Mouse (Mus musculus) heart, postnatal 4 days (tissue): ENCODE measurements at regions not wholly inside any gene's neighbourhood (a gene's known extent, or its start where the extent isn't known, plus 50 kb on each side); places are given as distances from the start of the nearest gene placed in this dataset.

Experiments used
- DNase-seq: peaks from one replicate; pipeline ENCODE4 v3.0.0; 2021

- DNase-seq: no peak
Measured at GRCm38 (mm10) chr17:84022358-84022757, 165.4 kb downstream of the Zfp36l2 start.

DNA sequence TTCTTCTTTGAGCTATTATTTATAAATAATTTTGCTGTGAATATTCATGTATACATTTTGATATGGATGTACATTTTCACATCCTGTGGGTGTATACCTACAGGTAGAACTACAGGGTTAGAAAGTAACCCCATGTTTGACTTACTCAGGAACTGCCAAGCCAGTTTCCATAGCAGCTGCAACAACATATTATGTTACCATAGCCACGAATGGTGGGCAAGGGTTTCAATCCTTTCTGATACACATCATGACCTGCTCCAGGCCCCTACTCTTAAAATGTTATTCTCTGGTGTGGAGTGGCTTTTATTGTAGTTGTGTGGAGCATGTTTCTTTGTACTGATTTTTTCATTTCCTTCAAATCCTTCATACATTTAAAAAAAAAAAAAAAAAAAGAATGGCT lies 168.9 kb downstream of the Zfp36l2 start:
- DNase-seq: no peak

DNA sequence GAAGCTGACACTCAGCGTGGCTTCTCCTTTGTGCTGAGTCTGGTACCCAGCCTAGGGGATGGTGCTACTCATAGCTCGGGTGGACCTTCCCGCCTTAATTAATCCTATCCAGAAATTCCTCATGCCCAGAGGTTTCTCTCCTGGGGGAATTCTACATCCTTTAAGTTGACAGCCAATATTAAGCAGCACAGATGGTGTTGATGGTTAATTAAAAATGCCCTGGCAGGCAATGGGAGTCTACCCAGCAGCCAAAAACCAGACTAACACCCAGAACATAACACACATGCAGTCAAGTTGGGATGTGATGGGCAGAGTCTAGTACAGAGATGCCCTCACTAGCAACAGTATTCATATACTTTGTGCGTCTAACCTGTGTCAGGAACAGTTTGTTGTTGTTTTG lies 169.9 kb downstream of the Zfp36l2 start:
- no peak for DNase-seq

GRCm38 (mm10) chr17:84014287-84015039 lies 166.7 kb upstream of the Haao start:
- no peak for DNase-seq

DNA sequence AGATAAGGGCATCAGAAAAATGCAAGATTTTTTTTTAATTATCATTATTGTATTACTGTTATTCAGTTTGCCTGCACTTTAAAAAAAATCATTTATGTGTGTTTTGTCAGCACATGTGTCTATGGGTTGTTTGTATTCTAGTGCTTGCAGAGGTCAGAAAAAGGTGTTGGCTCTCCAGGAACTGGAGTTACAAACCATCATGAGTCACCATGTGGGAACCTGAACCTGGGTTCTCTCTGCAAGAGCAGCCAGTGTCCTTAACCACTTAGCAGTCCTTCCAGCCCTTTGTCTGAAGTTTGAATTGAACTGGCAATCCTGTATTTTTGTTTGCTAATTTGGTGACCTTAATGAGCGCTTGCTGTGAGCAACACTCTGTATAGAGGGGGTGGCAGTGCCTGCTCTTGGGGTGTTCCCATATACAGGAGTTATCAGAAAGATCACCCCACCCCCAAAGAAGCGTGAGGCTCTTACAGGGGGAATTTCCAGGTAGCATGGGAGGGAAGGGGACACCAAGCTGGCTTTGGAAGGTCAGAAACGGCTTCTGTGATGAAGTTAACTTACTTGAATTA lies 162.8 kb upstream of the Haao start:
- DNase-seq: no peak

- DNase-seq: no peak
Measured at GRCm38 (mm10) chr17:84009966-84010365, 162.2 kb upstream of the Haao start.

GRCm38 (mm10) chr17:84009194-84009593 lies 161.4 kb upstream of the Haao start:
- DNase-seq: no peak

DNA sequence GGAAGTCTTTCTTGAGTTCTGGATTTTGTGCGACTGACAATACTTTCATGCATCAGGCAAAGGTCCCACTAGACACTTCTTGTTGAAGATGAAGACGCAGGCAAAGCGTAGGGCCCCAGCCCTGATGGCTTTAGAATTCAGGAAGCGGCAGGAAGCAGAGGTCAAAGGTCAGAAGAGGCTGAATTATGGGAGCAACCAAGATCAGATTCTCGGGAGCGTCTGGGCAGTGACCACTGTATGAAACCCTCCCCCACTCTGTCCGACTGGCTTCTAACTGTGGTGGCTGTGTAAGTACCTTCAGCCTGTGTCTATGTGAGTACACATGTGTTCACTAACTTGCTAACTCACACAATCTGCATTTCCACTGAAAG lies 160.9 kb upstream of the Haao start:
- DNase-seq: no peak

- no peak for DNase-seq
Measured at GRCm38 (mm10) chr17:84008035-84008681, 160.4 kb upstream of the Haao start.

DNA sequence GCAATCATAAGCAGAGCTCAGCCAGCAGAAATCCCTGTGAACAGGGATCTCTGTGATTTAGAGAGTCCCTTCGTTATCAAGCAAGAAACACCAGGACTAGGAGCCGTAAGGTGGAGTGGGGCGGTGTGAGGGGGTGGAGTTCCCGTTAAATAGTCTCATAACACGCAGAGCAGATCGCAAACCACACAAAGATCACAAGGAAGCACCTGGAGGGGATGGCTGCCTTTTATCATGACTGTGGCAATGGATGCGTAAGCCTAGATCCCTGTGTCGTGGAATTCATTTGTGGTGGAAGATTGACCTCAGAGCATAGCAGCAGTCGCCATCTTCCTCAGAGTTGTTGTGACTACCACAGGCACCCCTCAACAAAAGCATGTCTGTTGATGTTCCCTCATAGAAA lies 159.0 kb upstream of the Haao start:
- DNase-seq: no peak

GRCm38 (mm10) chr17:84004237-84004636 lies 156.5 kb upstream of the Haao start:
- DNase-seq: no peak

DNA sequence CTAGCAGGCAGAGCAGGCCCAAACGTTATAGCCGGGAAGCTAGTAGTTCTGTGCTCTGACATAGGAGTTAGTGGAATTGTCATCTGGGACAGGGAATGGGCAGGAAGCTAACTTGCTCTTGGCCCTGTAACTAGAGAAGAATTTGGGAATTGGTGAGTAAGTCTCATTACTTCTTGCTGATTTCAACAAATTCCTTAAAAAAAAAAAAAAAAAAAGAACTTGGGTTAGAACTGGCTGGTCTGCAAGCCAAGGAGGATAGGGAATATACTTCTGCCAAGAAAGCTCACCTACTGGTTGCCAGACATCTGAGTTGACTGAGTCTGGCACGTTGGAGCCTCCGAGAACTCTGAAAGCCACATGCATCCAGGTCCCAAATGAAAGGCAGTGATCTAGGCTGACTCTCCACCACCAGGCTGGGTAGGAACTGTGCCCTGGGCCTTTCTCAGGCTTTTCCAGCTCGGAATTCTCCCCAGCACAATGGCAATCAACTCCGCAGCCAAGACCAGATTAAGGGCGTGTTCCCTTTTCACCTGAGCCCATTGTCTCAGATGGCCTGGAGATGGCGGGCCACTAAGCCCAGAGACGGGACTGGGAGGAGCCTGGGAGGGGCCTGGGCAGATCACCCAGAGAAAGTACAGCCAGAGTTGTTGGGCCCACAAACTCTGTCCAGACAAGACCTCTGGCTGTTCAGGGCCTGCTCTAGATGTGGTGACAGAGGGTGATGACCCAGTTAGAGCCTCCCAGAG lies 155.9 kb upstream of the Haao start:
- no peak for DNase-seq

- no peak for DNase-seq
Measured at GRCm38 (mm10) chr17:84002939-84003338, 155.2 kb upstream of the Haao start.

GRCm38 (mm10) chr17:84002327-84002726 lies 154.6 kb upstream of the Haao start:
- DNase-seq: no peak

DNA sequence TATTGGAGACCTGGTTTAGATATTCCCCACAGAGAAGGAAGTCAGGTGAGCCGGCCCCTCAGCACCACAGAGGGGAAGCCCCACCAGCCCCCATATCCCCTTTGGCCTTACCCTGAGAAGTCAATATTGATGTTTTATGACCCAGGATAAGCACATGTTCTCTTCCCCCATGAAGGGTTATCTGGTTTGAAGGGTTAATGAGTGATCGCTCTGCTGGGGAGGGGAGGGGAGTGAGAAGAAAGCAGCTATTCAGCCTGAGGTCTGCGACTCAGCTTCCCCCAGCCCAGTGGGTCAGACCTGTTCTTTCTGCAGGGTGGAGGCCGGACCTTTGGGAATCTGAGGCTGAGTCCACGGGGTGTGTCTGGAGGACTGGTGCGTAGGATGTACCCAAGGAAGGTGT lies 152.4 kb upstream of the Haao start:
- DNase-seq: no peak

DNA sequence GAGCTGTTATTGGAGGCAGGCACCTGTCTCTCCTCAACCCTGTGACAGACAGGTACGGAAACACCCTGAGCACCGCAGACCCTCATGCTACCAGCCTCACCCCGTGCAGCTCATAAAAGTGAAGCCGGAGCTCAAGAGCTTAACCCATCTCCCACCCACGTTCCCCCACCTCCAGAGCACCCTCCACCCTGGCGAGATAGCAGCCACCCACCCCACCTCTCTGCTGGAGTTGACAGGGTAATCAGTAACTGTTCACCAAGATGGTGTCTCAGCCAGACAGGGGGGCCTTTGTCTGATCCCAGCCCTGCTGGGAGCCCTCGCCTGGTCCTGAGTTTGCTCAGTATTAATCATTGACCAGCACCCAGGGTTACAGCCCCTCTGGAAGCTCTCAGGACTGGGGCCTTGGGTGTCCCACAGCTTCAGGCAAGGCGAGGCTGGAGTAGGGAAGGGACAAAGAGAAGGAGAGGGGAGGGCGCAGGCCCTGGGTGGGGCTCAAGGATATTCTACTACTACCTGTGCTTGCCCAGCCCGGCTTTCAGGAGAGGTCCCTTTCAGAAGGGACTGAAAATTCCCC lies 151.3 kb upstream of the Haao start:
- no peak for DNase-seq

DNA sequence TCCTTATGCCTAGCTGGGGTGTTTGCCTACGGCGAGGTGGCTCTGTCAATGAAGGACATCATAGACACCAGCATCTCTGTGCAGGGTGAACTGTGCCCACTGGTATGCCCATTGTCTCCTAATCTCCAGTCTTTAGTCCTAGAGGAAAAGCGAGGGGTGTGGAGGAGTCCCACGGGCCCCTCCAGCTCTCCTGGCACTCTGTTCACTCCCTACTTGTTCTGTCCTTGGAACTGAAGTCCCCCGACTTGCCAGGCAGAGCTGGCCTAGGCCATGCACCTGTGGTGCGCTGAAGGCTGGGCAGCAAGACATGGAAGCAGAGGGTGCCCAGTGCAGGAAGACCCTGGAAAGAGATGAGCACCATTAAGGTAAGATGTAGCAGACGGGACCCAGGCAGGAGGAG lies 150.6 kb upstream of the Haao start:
- no peak for DNase-seq

DNA sequence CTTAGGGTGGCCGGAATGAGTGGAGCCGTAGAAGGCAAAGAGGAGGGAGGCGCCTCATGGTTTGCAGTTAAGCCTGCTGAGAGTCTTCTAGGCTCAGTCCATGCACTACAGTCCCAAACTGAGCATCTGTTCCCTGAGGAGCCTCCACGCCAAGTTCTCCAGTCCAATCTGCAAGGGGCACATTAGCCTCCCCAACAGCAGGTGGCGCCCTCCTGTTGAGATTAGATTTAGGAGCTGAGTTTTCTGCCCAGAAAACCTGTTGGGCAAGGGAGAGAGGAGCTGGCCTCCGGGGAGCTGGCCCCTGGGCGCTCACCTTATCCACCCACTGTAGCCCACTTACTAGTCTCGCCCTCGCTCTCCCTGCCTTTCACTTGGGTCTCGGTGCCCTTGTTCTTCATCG lies 150.0 kb upstream of the Haao start:
- DNase-seq: peak; percentile 81

DNA sequence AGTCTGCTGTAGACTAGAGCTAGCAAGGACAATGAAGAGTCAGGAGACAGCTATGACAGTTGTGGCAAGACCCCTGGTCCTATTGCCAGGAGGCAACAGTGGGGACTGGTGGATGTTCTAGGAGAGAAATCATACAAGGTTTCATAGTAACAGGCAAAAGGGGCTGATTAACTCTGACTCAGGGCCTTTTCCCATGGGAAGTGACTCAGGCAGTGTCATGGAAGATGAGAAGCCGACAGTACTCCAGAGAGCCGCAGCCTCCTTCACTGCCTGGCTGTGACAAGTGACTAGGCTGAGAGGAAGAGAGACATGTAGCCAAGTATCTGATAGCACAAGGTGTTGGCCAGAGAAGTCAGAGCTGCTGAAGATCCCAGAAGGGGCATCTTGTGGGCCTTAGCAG lies 145.3 kb upstream of the Haao start:
- DNase-seq: peak; percentile 56

- DNase-seq: peak; percentile 82
Measured at GRCm38 (mm10) chr17:83990421-83991365, 142.9 kb upstream of the Haao start.

- DNase-seq: no peak
Measured at GRCm38 (mm10) chr17:83988897-83989296, 141.1 kb upstream of the Haao start.

DNA sequence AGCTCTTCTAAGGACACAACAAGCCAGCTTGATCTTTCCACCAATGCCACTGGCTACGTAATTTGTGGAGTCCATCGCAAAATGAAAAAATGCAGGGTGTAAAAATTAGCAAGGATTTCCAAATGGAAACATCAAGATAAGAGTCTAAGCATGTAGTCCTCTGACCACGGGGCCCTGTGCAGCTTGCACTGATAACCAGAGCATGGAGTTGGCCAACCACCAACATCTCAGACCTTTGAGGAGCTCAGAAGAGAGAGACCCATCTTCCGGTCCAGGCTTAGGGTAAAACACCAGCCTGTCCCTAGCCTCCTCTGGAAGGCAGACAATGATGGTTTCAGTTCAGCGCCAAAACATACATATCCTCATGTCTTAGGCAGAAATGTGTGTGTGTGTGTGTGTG lies 140.4 kb upstream of the Haao start:
- DNase-seq: no peak
